Mouse (Mus musculus) liver, adult 2 months (tissue): Measurements from ENCODE around the gene Bicdl1. TPM values are rescaled to one million over a fixed set of nuclear protein-coding genes. Genes with fewer than 3 reads are reported as not detected.

ENCODE experiments used
- DNase-seq: peaks from one replicate; pipeline ENCODE4 v3.0.0-alpha.2; 2011; ENCODE audit warnings: low read depth, low spot score; ENCODE audit errors: extremely low read depth
- H3K27ac ChIP-seq: fragments of 200-500 bp; replicated peaks from 2 replicates; pipeline ENCODE4 v1.5.1; 2012; ENCODE audit warnings: low read depth, mild to moderate bottlenecking, control low read depth, inconsistent platforms, low read length; ENCODE audit not compliant: insufficient read depth
- H3K27me3 ChIP-seq: fragments of 200-500 bp; 2 replicates; pipeline ENCODE4 v1.6.1; 2012; ENCODE audit warnings: mild to moderate bottlenecking, moderate library complexity, low read length, inconsistent platforms; ENCODE audit not compliant: control insufficient read depth, insufficient read depth
- H3K36me3 ChIP-seq: fragments of 200-500 bp; 2 replicates; pipeline ENCODE4 v1.6.1; 2012; ENCODE audit warnings: low read length, inconsistent platforms; ENCODE audit not compliant: control insufficient read depth, insufficient read depth
- H3K4me1 ChIP-seq: fragments of 200-500 bp; 2 replicates; pipeline ENCODE4 v1.6.1; 2011; ENCODE audit warnings: low read length; ENCODE audit not compliant: control insufficient read depth, insufficient read depth
- H3K4me3 ChIP-seq: fragments of 200-500 bp; 2 replicates; pipeline ENCODE4 v1.5.1; 2011; ENCODE audit warnings: low read depth, mild to moderate bottlenecking, control low read depth, low read length, moderate library complexity; ENCODE audit not compliant: insufficient read depth
- H3K79me2 ChIP-seq: fragments of 200-500 bp; 2 replicates; pipeline ENCODE4 v1.6.1; 2012; ENCODE audit warnings: inconsistent platforms, mild to moderate bottlenecking, low read length, moderate library complexity; ENCODE audit not compliant: control insufficient read depth, insufficient read depth
- H3K9ac ChIP-seq: fragments of 200-500 bp; 2 replicates; pipeline ENCODE4 v1.6.1; 2012; ENCODE audit warnings: low read depth, mild to moderate bottlenecking, control low read depth, inconsistent platforms, low read length
- CTCF ChIP-seq: fragments of 200-500 bp; IDR thresholded peaks from 2 replicates; pipeline ENCODE4 v1.5.1; 2011; ENCODE audit warnings: low read depth, low read length, control low read depth
- POLR2A ChIP-seq: fragments of 200-500 bp; IDR thresholded peaks from 2 replicates; pipeline ENCODE4 v1.6.1; 2011; ENCODE audit warnings: low read length, control low read depth; ENCODE audit not compliant: insufficient read depth; ENCODE audit errors: extremely low read depth
- WGBS: fragments of 180-500 bp; shearing (Covaris S2); methylation state at CpG from one replicate; pipeline ENCODE4 v1.1.7; 2018; 5-methylcytosine and 5-hydroxymethylcytosine counted together
- polyA plus RNA-seq: library from polyadenylated mRNA; depleted of rRNA; stranded (reverse); fragments of >200 nt; gene quantifications from 2 replicates; pipeline ENCODE4 v1.2.3, GENCODE M21; 2012
- total RNA-seq: library from RNA; depleted of rRNA; stranded (reverse); fragments of >200 nt; gene quantifications from 2 replicates; pipeline ENCODE4 v1.2.3, GENCODE M21; 2014

Gene Bicdl1
- total and polyA plus RNA-seq, 2 experiments = 1.1 to 3.1 TPM

GRCm38 (mm10) chr5:115652681-115653575, 78.5 kb downstream of the Bicdl1 start:
- Histone ChIP-seq H3K9ac (peak overlapping the region; percentile 55), H3K79me2 (no peaks in the 10 kb centered on the region), H3K27ac (peak overlapping the region; percentile 11), H3K36me3 (no peaks in the 10 kb centered on the region), H3K4me1 (peaks cover 2% of the 10 kb centered on the region; the same call in 1 of the 2 replicates), H3K27me3 (no peaks in the 10 kb centered on the region), H3K4me3 (peak overlapping the region; percentile 52)
- 3% methylated on average over 35 of the region's 35 CpGs for WGBS
- peak; percentile 97 for DNase-seq
- peak; percentile 80 for TF ChIP-seq POLR2A
- TF ChIP-seq CTCF = peak; percentile 91

GRCm38 (mm10) chr5:115651821-115652220, 79.6 kb downstream of the Bicdl1 start:
- Histone ChIP-seq H3K4me3 (no peak overlapping the region), H3K36me3 (no peaks in the 10 kb centered on the region), H3K4me1 (peaks cover 2% of the 10 kb centered on the region; the same call in 1 of the 2 replicates), H3K27me3 (no peaks in the 10 kb centered on the region), H3K27ac (no peak overlapping the region), H3K9ac (no peak overlapping the region), H3K79me2 (no peaks in the 10 kb centered on the region)
- no peak for TF ChIP-seq CTCF
- no peak for TF ChIP-seq POLR2A
- WGBS = 94% methylated on average over 10 of the region's 10 CpGs
- no peak for DNase-seq

GRCm38 (mm10) chr5:115650885-115651284, 80.5 kb downstream of the Bicdl1 start:
- Histone ChIP-seq H3K27ac (no peak overlapping the region), H3K36me3 (peaks cover 3% of the 10 kb centered on the region; the same call in 1 of the 2 replicates), H3K4me3 (no peak overlapping the region), H3K9ac (no peak overlapping the region), H3K79me2 (no peaks in the 10 kb centered on the region), H3K27me3 (no peaks in the 10 kb centered on the region), H3K4me1 (peaks cover 2% of the 10 kb centered on the region; the same call in 1 of the 2 replicates)
- DNase-seq = no peak
- WGBS = 94% methylated on average over 10 of the region's 10 CpGs
- TF ChIP-seq POLR2A = no peak
- no peak for TF ChIP-seq CTCF

- Histone ChIP-seq H3K4me3 (no peak overlapping the region), H3K4me1 (peaks cover 2% of the 10 kb centered on the region; the same call in 1 of the 2 replicates), H3K79me2 (no peaks in the 10 kb centered on the region), H3K27me3 (no peaks in the 10 kb centered on the region), H3K36me3 (peaks cover 3% of the 10 kb centered on the region; the same call in 1 of the 2 replicates), H3K9ac (no peak overlapping the region), H3K27ac (no peak overlapping the region)
- 77% methylated on average over 8 of the region's 8 CpGs for WGBS
- no peak for DNase-seq
- TF ChIP-seq POLR2A (no peak), CTCF (no peak)
Measured at GRCm38 (mm10) chr5:115649699-115650098, 81.7 kb downstream of the Bicdl1 start.

- Histone ChIP-seq H3K4me3 (no peak overlapping the region), H3K4me1 (peaks cover 2% of the 10 kb centered on the region; the same call in 1 of the 2 replicates), H3K9ac (no peak overlapping the region), H3K27me3 (no peaks in the 10 kb centered on the region), H3K79me2 (no peaks in the 10 kb centered on the region), H3K36me3 (peaks cover 6% of the 10 kb centered on the region), H3K27ac (no peak overlapping the region)
- no peak for DNase-seq
- 90% methylated on average over 3 of the region's 3 CpGs for WGBS
- TF ChIP-seq POLR2A (no peak), CTCF (no peak)
Measured at GRCm38 (mm10) chr5:115648876-115649275, 82.5 kb downstream of the Bicdl1 start.
